Mouse (Mus musculus) cerebellum, adult 2 months (tissue): Measurements from ENCODE around the gene Dst. TPM values are rescaled to one million over a fixed set of nuclear protein-coding genes. Genes with fewer than 3 reads are reported as not detected.

Source experiments
- DNase-seq, 2 experiments: peaks; one replicate each; pipeline ENCODE4 v3.0.0; 2021
- H3K27ac ChIP-seq: fragments of 200-500 bp; 2 replicates; pipeline ENCODE4 v1.5.1; 2012; ENCODE audit warnings: low read length, control low read depth, inconsistent platforms; ENCODE audit not compliant: insufficient read depth
- H3K27me3 ChIP-seq: fragments of 200-500 bp; 2 replicates; pipeline ENCODE4 v1.6.1; 2012; ENCODE audit warnings: inconsistent platforms, mild to moderate bottlenecking, low read length, moderate library complexity; ENCODE audit not compliant: control insufficient read depth, insufficient read depth
- H3K4me1 ChIP-seq: fragments of 200-500 bp; 2 replicates; pipeline ENCODE4 v1.6.1; 2011; ENCODE audit warnings: low read length; ENCODE audit not compliant: control insufficient read depth, insufficient read depth
- H3K4me3 ChIP-seq: fragments of 200-500 bp; replicated peaks from 2 replicates; pipeline ENCODE3; 2011; ENCODE audit warnings: mild to moderate bottlenecking, low read depth, low read length, control low read depth; ENCODE audit not compliant: insufficient read depth
- CTCF ChIP-seq: fragments of 200-500 bp; IDR thresholded peaks from 2 replicates; pipeline ENCODE4 v1.5.1; 2011; ENCODE audit warnings: low read depth, mild to moderate bottlenecking, control low read depth, low read length, moderate library complexity, borderline replicate concordance; ENCODE audit not compliant: insufficient read depth
- POLR2A ChIP-seq: fragments of 200-500 bp; IDR thresholded peaks from 2 replicates; pipeline ENCODE4 v1.6.1; 2011; ENCODE audit warnings: low read length, control low read depth, borderline replicate concordance; ENCODE audit not compliant: insufficient read depth
- WGBS: fragments of 180-500 bp; shearing (Covaris S2); methylation state at CpG from one replicate; pipeline ENCODE4 v1.1.7; 2018; 5-methylcytosine and 5-hydroxymethylcytosine counted together
- polyA plus RNA-seq: library from polyadenylated mRNA; depleted of rRNA; stranded (reverse); fragments of >200 nt; gene quantifications from 2 replicates; pipeline ENCODE4 v1.2.3, GENCODE M21; 2012

The Dst gene
- polyA plus RNA-seq, 1 experiment, result 148 TPM

DNA sequence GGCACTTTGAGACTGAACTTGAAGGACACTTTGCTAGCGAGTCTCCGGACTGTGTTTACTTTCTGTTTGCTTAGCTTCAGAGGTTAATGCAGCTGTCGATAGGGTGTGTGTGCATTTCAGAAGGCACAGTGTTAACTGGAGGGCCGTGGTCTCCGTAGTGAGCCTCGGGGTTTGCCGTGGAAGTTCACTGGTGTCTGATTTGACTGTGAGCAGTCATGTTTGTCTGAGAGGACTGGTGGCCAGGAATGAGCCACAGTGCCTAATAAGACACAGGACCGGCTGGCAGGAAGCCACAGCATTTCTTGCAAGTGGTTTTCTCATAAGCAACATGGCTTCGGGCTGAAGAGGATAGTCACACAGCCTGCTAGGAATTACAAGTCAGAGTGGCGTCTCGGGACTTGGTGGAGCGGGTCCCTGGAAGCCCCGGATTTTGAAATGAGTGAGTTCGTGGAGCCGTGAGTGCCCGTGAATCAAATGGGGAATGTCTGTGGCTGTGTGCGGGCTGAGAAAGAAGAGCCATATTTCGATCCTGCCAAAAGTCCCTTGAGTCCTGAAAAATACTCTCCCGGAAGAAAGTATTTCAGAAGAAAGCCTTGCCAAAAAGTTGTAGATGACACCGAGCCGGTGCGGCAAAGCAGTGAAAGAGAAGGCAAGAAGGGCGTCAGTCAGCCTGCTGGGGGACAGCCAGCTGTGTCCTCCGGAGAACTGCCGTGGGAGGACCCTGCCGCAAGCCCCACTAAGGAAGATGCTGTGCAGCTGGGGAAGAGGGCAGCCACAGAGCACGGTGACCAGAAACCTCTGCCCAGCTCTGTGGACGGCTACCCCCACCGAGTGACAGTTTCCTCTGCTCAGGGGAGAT is 213.4 kb downstream of the Dst start:
- no peak for TF ChIP-seq POLR2A
- TF ChIP-seq CTCF, result no peak
- peak; percentile 71 to 72 for DNase-seq
- peak overlapping the region; percentile 24 for H3K4me3 ChIP-seq
- H3K27ac ChIP-seq, result 0 out of 2 replicates have a peak overlapping the region, but pooled peaks have one; percentile 33
- 19% methylated on average over 29 of the region's 29 CpGs for WGBS
- H3K4me1 ChIP-seq, result peaks cover 19% of the 10 kb centered on the region
- no peaks in the 10 kb centered on the region for H3K27me3 ChIP-seq

GRCm38 (mm10) chr1:34122198-34122597 is 214.2 kb downstream of the Dst start:
- DNase-seq, result no peak
- no peak overlapping the region for H3K27ac ChIP-seq
- no peak for TF ChIP-seq POLR2A
- TF ChIP-seq CTCF, result no peak
- H3K27me3 ChIP-seq, result no peaks in the 10 kb centered on the region
- peaks cover 19% of the 10 kb centered on the region for H3K4me1 ChIP-seq
- H3K4me3 ChIP-seq, result no peak overlapping the region
- WGBS, result 85% methylated on average over 6 of the region's 6 CpGs

DNA sequence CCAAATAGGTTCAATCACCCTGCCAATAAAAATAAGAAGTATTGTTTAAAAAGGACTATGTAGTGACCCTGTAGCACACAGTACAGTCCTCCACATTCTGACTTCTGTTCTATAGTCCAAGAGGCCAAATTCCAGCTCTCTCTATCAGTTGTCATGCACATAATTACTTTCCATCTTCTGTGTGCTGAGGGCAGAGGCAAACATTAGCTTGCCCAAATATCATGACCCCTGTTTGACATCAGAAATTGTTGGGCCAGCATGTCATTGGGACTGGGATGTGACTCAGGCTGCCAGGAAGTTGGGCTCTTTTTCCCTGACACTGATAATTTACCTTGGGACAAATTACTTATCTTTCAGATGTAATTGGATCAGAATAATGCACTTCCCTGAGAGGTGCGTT is 214.9 kb downstream of the Dst start:
- Histone ChIP-seq H3K4me1 (peaks cover 19% of the 10 kb centered on the region), H3K27me3 (no peaks in the 10 kb centered on the region), H3K27ac (no peak overlapping the region), H3K4me3 (no peak overlapping the region)
- 84% methylated on average over 1 of the region's 1 CpGs for whole genome bisulfite sequencing
- TF ChIP-seq CTCF, result no peak
- no peak for TF ChIP-seq POLR2A
- DNase-seq, result no peak

DNA sequence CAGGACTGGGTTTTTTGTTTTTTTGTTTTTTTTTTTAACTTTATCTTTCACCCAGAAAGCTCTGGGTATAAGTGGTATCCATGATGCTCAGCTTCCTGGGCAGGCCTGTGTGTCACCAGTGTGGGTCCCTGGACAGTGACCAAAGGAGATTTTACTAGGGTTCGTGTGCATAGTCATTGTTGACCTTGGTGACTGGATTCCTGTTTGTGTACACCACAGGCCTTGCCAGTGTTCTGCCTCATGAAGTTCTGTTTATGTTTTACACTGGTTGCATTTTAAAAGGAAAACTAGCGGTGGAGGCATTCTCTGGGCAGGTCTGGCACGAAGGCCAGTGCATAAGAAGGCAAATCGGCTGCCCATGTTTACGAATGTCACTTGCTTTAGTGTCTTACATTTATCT is 215.3 kb downstream of the Dst start:
- no peak for TF ChIP-seq CTCF
- no peak for TF ChIP-seq POLR2A
- Histone ChIP-seq H3K4me1 (peaks cover 19% of the 10 kb centered on the region), H3K27me3 (no peaks in the 10 kb centered on the region), H3K4me3 (no peak overlapping the region), H3K27ac (no peak overlapping the region)
- WGBS, result 85% methylated on average over 5 of the region's 5 CpGs
- DNase-seq, result no peak

DNA sequence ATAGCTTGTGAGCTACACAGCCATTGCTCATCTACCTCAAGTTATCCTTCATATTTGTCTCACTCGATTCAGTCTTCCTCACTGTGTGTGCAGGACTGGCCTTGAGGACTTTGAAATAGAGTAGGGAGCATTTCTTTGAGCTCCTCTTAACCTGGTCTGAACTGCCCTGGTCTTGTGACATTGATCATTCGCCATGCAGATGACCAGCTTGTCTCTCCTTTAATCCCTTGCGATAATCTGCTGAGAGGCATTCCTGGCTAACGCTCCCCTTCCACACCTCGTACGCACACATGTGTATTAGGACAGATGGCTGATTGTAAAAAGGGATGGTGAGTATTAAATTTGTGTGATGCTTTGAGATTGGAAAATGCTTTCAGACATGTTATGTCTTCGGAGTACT is 216.4 kb downstream of the Dst start:
- H3K27ac ChIP-seq, result no peak overlapping the region

DNA sequence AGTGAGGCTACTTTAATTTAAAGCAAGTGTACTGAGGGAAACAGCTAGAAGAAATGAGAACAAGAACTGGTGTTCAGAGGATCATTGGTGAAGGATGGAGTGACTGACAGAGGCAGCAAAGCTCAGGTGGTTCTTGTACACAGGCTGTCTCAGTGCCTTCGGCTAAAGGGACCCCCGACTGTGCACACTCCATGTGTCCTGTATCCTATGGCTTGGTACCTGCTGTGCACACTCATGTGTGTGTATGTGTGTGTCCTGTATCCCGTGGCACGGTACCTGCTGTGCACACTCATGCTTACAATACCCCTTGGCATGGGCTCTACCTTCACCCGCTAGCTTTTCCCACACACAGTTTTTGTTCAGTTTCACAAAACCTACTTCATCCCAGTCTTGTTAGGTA is 217.1 kb downstream of the Dst start:
- 0 out of 2 replicates have a peak overlapping the region, but pooled peaks have one; percentile 26 for H3K27ac ChIP-seq
- H3K27me3 ChIP-seq, result no peaks in the 10 kb centered on the region
- H3K4me3 ChIP-seq, result no peak overlapping the region
- WGBS, result 42% methylated on average over 5 of the region's 5 CpGs
- H3K4me1 ChIP-seq, result peaks cover 17% of the 10 kb centered on the region
- no peak for DNase-seq
- no peak for TF ChIP-seq CTCF
- TF ChIP-seq POLR2A, result no peak

More for the DNA sequence above, 216.4 kb downstream of the Dst start:
- Histone ChIP-seq H3K4me1 (peaks cover 19% of the 10 kb centered on the region), H3K27me3 (no peaks in the 10 kb centered on the region), H3K4me3 (no peak overlapping the region)
- 59% methylated on average over 7 of the region's 7 CpGs for WGBS
- DNase-seq, result no peak
- TF ChIP-seq CTCF (no peak), POLR2A (no peak)

- WGBS, result 75% methylated on average over 15 of the region's 15 CpGs
Observed at GRCm38 (mm10) chr1:34127714-34128474, 219.9 kb downstream of the Dst start.

More at GRCm38 (mm10) chr1:34127714-34128474, 219.9 kb downstream of the Dst start:
- no peak for DNase-seq
- no peak overlapping the region for H3K4me3 ChIP-seq
- H3K27ac ChIP-seq, result no peak overlapping the region
- no peaks in the 10 kb centered on the region for H3K27me3 ChIP-seq
- peaks cover 14% of the 10 kb centered on the region for H3K4me1 ChIP-seq
- no peak for TF ChIP-seq POLR2A
- no peak for TF ChIP-seq CTCF
